Mouse (Mus musculus) myocyte (in vitro differentiated cells): ENCODE results near the gene Sltm.

Experiments used
- CEBPB ChIP-seq: IDR thresholded peaks from 2 replicates; pipeline ENCODE4 v1.6.1; 2011; ENCODE audit warnings: mild to moderate bottlenecking, moderate library complexity; ENCODE audit not compliant: poor library complexity, insufficient read depth, severe bottlenecking
- E2F4 ChIP-seq: IDR thresholded peaks from one replicate; pipeline ENCODE4 v1.6.1; 2011; ENCODE audit warnings: mild to moderate bottlenecking, control low read depth, moderate library complexity; ENCODE audit not compliant: insufficient read depth
- MAX ChIP-seq: IDR thresholded peaks from one replicate; pipeline ENCODE4 v1.6.1; 2011; ENCODE audit warnings: low read depth, mild to moderate bottlenecking, control low read depth
- MYOG ChIP-seq, 3 experiments: IDR thresholded peaks; one replicate each; pipeline ENCODE4 v1.6.1; 2011; ENCODE audit warnings: control low read depth in 2 of 3, low read depth in 2 of 3, mild to moderate bottlenecking in 2 of 3; ENCODE audit not compliant: insufficient read length in 2 of 3, control insufficient read depth in 1 of 3, insufficient read depth in 1 of 3
- POLR2A ChIP-seq: IDR thresholded peaks from one replicate; pipeline ENCODE4 v1.6.1; 2011; ENCODE audit warnings: low read depth, mild to moderate bottlenecking, control low read depth, moderate library complexity; ENCODE audit not compliant: insufficient read length
- POLR2AphosphoS2 ChIP-seq: IDR thresholded peaks from one replicate; pipeline ENCODE4 v1.6.1; 2011; ENCODE audit warnings: low read depth, control low read depth; ENCODE audit not compliant: insufficient read length
- TCF12 ChIP-seq: IDR thresholded peaks from one replicate; pipeline ENCODE4 v1.6.1; 2011; ENCODE audit warnings: mild to moderate bottlenecking, control low read depth; ENCODE audit not compliant: poor library complexity, insufficient read depth, severe bottlenecking
- USF1 ChIP-seq: IDR thresholded peaks from one replicate; pipeline ENCODE4 v1.6.1; 2011; ENCODE audit warnings: low read depth, mild to moderate bottlenecking, control low read depth, moderate library complexity

DNA sequence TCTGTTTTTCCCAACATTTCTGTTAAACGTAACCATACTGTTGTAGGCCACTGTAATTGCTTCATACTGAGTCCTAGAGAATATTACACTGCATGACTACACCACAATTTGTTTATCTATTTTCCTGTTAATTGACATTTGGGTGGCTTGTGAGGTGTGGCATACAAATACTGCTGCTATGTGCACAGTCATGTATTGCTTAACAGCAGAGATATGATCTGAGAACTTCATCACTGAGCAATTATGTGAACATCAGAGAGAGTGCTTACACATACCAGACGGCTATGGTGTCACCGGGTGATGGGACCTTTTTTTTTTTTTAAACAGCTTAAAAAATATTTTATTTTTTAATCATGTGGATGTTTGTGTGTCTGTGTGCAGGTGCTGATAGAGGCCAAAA is 9.2 kb upstream of the Sltm start:
- TF ChIP-seq E2F4: no peak
- no peak for TF ChIP-seq POLR2A
- no peak for TF ChIP-seq MAX
- no peak for TF ChIP-seq MYOG (IDR thresholded peaks at IDR 0.05; ENCODE audit: control insufficient read depth in 1 of 3, insufficient read depth in 1 of 3, insufficient read length in 2 of 3, low read depth in 2 of 3)
- TF ChIP-seq USF1: no peak
- no peak for TF ChIP-seq POLR2AphosphoS2
- TF ChIP-seq TCF12: no peak
- TF ChIP-seq CEBPB: no peak
